Mouse (Mus musculus): ENCODE results near the gene Cntfr.

DNA sequence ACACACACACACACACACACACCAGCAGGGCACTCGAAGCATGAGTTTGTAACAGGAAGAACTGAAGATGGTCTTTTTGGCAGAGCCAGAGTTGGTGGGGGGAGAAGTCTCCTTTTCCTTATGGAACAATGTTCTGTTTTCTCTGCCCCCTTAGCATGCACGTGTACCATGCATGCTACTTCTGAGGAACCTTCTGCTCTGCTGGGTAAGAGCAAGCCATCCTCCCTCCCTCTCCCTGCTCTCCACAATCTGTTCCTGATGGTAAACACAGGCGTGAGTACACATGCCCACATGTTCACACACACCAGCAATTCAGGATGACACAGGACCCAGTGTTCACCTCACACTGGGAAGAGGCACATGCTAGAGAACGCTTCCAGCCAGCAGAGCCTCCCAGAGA is 15.7 kb downstream of the Cntfr start:
- TF ChIP-seq HCFC1 (IDR thresholded peaks at IDR 0.05; ENCODE audit: borderline replicate concordance, insufficient read depth, low read length) (no peak), CHD2 (IDR thresholded peaks at IDR 0.05; ENCODE audit: low read depth, low read length) (no peak), ZNF384 (IDR thresholded peaks at IDR 0.05; ENCODE audit: low read depth, low read length) (no peak)
